Mouse (Mus musculus) cerebellum, postnatal 36 days (tissue): Measurements from ENCODE around the gene Gm17334.
A peak's percentile ranks its signal among the peaks of the same experiment; 100 is the strongest.

ENCODE experiments used
- DNase-seq, 2 experiments: peaks; one replicate each; pipeline ENCODE4 v3.0.0; 2021 to 2022; ENCODE audit warnings: mixed read lengths in 2 of 2

Gene Gm17334

DNA sequence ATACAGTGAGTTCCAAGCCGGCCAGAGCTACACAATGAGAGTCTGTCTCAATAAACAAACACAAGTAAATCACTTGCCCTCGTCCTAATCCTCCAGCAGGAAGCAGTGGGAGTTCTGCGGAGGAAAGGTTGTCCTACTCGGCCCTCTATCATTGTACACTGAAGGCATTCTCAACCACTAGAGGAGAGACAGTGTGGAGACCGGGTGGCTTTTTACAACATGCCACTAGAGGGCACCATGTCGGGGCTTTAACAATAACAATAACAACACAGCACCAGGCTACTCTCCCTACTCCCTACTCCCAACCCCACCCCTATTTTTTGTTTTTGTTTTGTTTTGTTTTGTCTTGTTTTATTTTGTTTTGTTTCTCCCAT lies 35.4 kb downstream of the Gm17334 start:
- peak; percentile 50 to 53 for DNase-seq

DNA sequence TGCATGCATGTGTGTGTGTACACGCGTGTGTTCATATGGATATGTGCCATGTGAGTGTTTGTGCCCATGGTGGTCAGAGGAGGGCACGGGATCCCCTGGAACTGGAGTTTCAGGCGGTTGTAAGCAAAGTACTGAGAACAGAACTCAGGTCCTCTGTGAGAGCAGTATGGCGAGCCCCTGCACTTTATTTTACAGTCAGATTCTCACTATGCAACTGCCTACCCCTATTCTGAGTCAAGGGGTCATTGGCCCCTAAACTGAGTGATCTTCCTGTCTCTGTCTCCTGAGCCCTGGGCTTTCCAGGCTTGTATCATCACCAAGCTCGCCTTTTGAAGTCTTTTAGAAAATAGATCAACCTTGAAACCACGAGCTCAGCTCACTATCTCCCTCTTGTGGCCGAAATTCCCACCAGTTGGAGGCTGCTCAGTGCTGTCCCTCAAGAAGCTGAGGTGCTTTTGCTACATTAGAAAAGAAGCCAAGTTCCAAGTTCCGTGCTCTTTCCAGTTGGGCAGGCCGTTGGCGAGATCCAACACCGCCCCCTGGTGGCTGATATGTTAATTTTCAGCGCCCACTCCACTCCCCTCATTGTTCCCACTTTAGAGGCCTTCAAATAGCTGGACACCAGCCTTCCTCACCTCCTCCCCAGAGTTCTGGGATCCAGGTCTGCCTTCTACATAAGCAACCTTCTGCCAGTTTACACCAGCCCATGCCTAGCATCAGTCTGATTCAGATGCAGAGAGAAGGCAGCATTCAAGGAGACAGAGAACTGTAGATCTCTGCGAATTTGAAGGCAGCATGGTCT lies 36.0 kb downstream of the Gm17334 start:
- DNase-seq: peak; percentile 48 to 50

DNA sequence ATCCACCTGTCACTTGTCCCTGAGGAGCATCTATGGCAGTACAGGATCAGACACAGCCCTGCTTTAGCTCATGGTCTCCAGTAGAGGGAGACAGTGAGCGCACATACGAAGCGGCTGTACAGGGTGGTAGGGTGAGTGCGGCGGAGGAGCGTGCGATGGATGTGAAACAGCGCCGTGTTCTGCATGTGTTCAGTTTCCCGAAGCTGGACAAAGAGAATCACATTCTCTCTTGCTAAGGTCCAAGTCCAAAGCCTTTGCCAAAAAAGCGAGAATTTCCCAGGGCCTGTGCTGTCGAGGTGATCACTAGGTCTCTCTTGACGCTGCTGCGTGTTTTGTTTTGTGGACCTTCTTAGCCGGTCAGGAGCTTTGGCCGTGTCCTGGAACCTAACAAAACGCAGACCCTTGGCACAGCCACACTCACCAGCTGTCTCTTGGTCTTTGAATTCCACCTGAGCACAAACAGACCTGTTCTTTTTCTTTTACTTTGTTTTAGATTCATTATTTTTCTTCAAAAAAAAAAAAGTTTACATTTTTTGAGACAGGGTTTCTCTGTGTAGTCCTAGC lies 37.2 kb downstream of the Gm17334 start:
- peak; percentile 62 to 67 for DNase-seq

DNA sequence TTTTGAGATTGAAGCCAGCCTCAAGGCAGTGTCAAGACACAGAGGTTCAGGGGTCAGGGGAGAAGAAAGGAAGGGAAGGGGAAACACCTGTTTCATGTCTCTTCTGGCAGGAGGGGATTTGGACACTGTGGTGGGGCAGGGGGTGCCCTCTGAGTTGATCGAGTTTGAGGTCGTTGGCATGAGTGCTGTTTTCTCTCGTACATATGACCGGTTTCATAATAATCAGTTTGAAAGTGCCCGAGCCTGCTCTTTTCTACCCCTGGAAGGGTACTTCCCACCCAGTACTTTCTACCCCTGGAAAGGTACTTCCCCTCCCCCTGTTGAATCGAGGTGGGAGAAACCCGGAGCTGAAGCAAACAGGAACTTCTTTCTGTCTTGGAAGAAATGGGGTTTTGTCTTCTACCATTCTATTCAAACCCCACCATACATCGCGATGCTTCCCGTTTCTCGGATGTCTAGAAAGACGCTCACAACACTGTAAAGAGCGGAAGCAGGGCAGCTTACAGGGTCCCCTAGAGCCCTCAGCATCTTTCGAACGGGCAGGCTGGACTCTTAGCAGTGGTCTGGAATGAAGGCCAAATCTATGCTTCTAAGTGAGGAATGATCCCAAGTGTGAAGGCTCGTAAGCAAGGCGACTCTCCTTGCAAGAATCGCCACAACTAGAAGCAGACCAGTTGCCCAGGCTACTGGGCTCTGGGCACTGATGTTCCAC lies 37.9 kb downstream of the Gm17334 start:
- DNase-seq: peak in 1 of 2 experiments; percentile 3

DNA sequence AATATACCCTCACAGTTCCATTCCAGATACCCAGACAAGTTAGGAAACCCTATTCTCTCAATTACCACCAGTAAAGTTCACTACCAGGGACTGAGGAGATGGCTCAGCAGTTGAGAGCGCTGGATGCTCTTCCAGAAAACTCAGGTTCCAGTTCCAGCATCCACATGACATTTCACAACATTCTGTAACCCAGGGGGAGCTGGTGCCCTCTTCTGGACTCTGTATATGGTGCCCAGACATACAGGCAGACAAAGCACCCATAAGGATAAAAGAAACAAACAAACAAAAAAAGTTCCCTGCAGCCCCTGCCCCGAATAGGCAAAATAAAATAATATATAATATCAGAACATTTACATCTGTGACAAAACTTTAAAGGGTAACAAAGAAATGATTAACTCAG lies 38.6 kb downstream of the Gm17334 start:
- DNase-seq: no peak

DNA sequence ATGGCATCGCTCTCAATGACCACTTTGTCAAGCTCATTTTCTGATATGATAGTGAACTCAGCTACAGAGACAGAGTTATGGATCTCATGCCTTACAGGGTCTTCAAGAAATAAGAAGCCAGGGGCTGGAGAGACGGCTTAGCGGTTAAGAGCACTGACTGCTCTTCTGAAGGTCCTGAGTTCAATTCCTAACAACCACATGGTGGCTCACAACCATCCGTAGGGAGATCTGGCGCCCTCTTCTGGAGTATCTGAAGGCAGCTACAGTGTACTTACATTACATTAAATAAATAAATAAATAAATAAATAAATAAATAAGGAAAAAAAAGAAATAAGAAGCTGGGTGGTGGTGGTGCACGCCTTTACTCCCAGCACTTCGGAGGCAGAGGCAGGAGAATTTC lies 39.2 kb downstream of the Gm17334 start:
- DNase-seq: no peak

DNA sequence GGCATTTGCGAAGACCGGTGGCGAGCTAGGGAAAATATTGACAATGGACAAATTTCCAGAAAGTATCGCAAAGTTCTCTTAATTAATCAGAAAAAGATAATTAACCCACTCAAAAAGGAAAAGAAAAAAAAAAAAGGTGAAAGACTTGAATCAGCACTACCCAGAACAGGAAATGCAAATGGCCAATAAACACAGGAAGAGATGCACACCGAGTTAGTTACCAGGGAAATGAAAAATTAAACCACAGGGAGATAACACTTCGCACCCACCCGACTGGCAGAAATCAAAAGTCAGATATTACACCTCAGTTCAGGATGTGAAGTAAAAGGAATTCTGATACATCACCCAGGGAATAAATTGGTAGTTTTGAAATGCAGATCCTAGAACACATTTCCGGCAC lies 40.7 kb downstream of the Gm17334 start:
- no peak for DNase-seq

DNA sequence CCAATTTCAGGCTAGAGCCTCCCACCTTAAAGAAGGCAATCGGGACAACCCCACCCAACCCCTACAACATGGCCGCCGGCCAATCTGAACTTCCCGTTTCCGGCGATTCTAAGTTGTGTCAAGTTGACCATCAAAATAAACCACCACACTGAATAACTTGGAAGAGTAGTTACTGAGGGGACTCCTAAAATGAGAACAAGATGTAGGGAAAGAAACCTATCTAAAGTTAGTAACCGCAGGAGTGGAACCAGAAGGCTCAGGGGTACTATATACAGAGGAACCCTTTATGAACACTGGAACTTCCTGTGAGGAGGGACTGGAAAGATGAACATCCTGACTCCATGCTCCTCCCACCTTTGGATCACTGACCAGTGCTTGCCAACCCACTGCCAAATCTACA lies 41.5 kb downstream of the Gm17334 start:
- DNase-seq: no peak
